Mouse (Mus musculus) heart, adult 2 months (tissue): ENCODE results near the gene Fam78b. TPM values are rescaled to one million over a fixed set of nuclear protein-coding genes. Genes with fewer than 3 reads are reported as not detected.

Experiments used
- DNase-seq, 2 experiments: peaks; one replicate each; pipeline ENCODE4 v3.0.0; 2021
- H3K27ac ChIP-seq: fragments of 200-600 bp; 2 replicates; pipeline ENCODE4 v1.8.1; 2022
- H3K27me3 ChIP-seq: fragments of 200-500 bp; 2 replicates; pipeline ENCODE4 v1.6.1; 2012; ENCODE audit warnings: mild to moderate bottlenecking, low read length, inconsistent platforms, mixed read lengths; ENCODE audit not compliant: control insufficient read depth, insufficient read depth
- H3K36me3 ChIP-seq: fragments of 200-500 bp; 2 replicates; pipeline ENCODE4 v1.6.1; 2012; ENCODE audit warnings: low read length, inconsistent platforms; ENCODE audit not compliant: control insufficient read depth, insufficient read depth
- H3K4me1 ChIP-seq: fragments of 200-500 bp; 2 replicates; pipeline ENCODE4 v1.6.1; 2011; ENCODE audit warnings: low read length; ENCODE audit not compliant: control insufficient read depth, insufficient read depth
- H3K4me3 ChIP-seq: fragments of 200-600 bp; 2 replicates; pipeline ENCODE4 v1.8.1; 2022
- H3K79me2 ChIP-seq: fragments of 200-500 bp; replicated peaks from 2 replicates; pipeline ENCODE4 v1.6.1; 2012; ENCODE audit warnings: mild to moderate bottlenecking, inconsistent platforms, low read length, moderate library complexity, mixed read lengths; ENCODE audit not compliant: control insufficient read depth, insufficient read depth
- H3K9ac ChIP-seq: fragments of 200-500 bp; 2 replicates; pipeline ENCODE4 v1.6.1; 2012; ENCODE audit warnings: low read depth, mild to moderate bottlenecking, control low read depth, inconsistent platforms, low read length, mixed read lengths
- CTCF ChIP-seq: fragments of 200-600 bp; IDR thresholded peaks from 2 replicates; pipeline ENCODE4 v1.8.1; 2022; ENCODE audit warnings: antibody characterized with exemption, mild to moderate bottlenecking, moderate library complexity
- EP300 ChIP-seq: fragments of 200-500 bp; IDR thresholded peaks from 2 replicates; pipeline ENCODE4 v1.6.1; 2011; ENCODE audit warnings: low read depth, low read length, control low read depth; ENCODE audit not compliant: insufficient read depth
- POLR2A ChIP-seq: fragments of 200-500 bp; IDR thresholded peaks from 2 replicates; pipeline ENCODE4 v1.6.1; 2011; ENCODE audit warnings: mild to moderate bottlenecking, low read depth, low read length, control low read depth; ENCODE audit not compliant: insufficient read depth
- WGBS: fragments of 180-500 bp; shearing (Covaris S2); methylation state at CpG from one replicate; pipeline ENCODE4 v1.1.7; 2018; 5-methylcytosine and 5-hydroxymethylcytosine counted together
- intact Hi-C: fragments of 180-260 bp; cut with DNase I; formaldehyde crosslinking; loops from one replicate; pipeline ENCODE4 v1.15.1; 2025
- polyA plus RNA-seq: library from polyadenylated mRNA; depleted of rRNA; stranded (reverse); fragments of >200 nt; gene quantifications from 2 replicates; pipeline ENCODE4 v1.2.3, GENCODE M21; 2012
- total RNA-seq, 2 experiments: library from RNA; stranded (reverse); gene quantifications; 2 replicates each; pipeline ENCODE4 v1.2.3; 2021

Gene Fam78b
- total and polyA plus RNA-seq, 3 experiments, result 2.5 to 3.7 (median 2.7) TPM

GRCm38 (mm10) chr1:167007341-167007740 lies 6.1 kb downstream of the Fam78b start:
- Histone ChIP-seq H3K4me3 (no peak overlapping the region), H3K27me3 (no peaks in the 10 kb centered on the region), H3K4me1 (peaks cover 6% of the 10 kb centered on the region), H3K9ac (no peak overlapping the region), H3K79me2 (0 out of 2 replicates have a peak, but pooled peaks cover 2% of the 10 kb centered on the region), H3K36me3 (no peaks in the 10 kb centered on the region), H3K27ac (no peak overlapping the region)
- 71% methylated on average over 6 of the region's 6 CpGs for WGBS
- no peak for DNase-seq
- intact Hi-C loops, result loop anchor here (10.0 kb wide), 2 partner anchors 203 to 207 kb away; no protein-coding TSS in a partner anchor
- TF ChIP-seq POLR2A (no peak), EP300 (no peak), CTCF (no peak)

GRCm38 (mm10) chr1:167010190-167010589 lies 9.0 kb downstream of the Fam78b start:
- DNase-seq, result peak in 1 of 2 experiments; percentile 6
- Histone ChIP-seq H3K79me2 (0 out of 2 replicates have a peak, but pooled peaks cover 2% of the 10 kb centered on the region), H3K36me3 (no peaks in the 10 kb centered on the region), H3K27me3 (no peaks in the 10 kb centered on the region), H3K9ac (no peak overlapping the region), H3K27ac (no peak overlapping the region), H3K4me3 (no peak overlapping the region), H3K4me1 (peaks cover 6% of the 10 kb centered on the region)
- intact Hi-C loops, result no loop called here
- TF ChIP-seq POLR2A (no peak), CTCF (no peak), EP300 (no peak)
- 82% methylated on average over 9 of the region's 9 CpGs for WGBS

- no peaks in the 10 kb centered on the region for H3K27me3 ChIP-seq
- DNase-seq, result peak in 1 of 2 experiments; percentile 26
- WGBS, result 32% methylated on average over 6 of the region's 6 CpGs
- H3K79me2 ChIP-seq, result 0 out of 2 replicates have a peak, but pooled peaks cover 2% of the 10 kb centered on the region
- H3K4me3 ChIP-seq, result no peak overlapping the region
- intact Hi-C loops, result no loop called here
- H3K27ac ChIP-seq, result no peak overlapping the region
- no peaks in the 10 kb centered on the region for H3K36me3 ChIP-seq
- no peak overlapping the region for H3K9ac ChIP-seq
- TF ChIP-seq CTCF, result no peak
- TF ChIP-seq EP300, result no peak
- no peak for TF ChIP-seq POLR2A
- H3K4me1 ChIP-seq, result peaks cover 5% of the 10 kb centered on the region
Observed at GRCm38 (mm10) chr1:167011301-167011700, 10.1 kb downstream of the Fam78b start.

- no peak for DNase-seq
- Histone ChIP-seq H3K27me3 (no peaks in the 10 kb centered on the region), H3K9ac (no peak overlapping the region), H3K27ac (no peak overlapping the region), H3K79me2 (0 out of 2 replicates have a peak, but pooled peaks cover 2% of the 10 kb centered on the region), H3K36me3 (no peaks in the 10 kb centered on the region), H3K4me3 (no peak overlapping the region), H3K4me1 (peaks cover 5% of the 10 kb centered on the region)
- whole genome bisulfite sequencing, result 88% methylated on average over 8 of the region's 8 CpGs
- TF ChIP-seq EP300 (no peak), POLR2A (no peak), CTCF (no peak)
- intact Hi-C loops, result no loop called here
Observed at GRCm38 (mm10) chr1:167012616-167013015, 11.4 kb downstream of the Fam78b start.

- no peak for TF ChIP-seq POLR2A
- no peak for TF ChIP-seq CTCF
- no peak for TF ChIP-seq EP300
- DNase-seq, result no peak
- intact Hi-C loops, result no loop called here
- no peak overlapping the region for H3K4me3 ChIP-seq
- WGBS, result 33% methylated on average over 7 of the region's 7 CpGs
- H3K9ac ChIP-seq, result no peak overlapping the region
- H3K79me2 ChIP-seq, result 0 out of 2 replicates have a peak, but pooled peaks cover 2% of the 10 kb centered on the region
- H3K4me1 ChIP-seq, result peaks cover 4% of the 10 kb centered on the region
- no peak overlapping the region for H3K27ac ChIP-seq
- no peaks in the 10 kb centered on the region for H3K36me3 ChIP-seq
- H3K27me3 ChIP-seq, result no peaks in the 10 kb centered on the region
Observed at GRCm38 (mm10) chr1:167013234-167013864, 12.1 kb downstream of the Fam78b start.

- H3K79me2 ChIP-seq, result no peaks in the 10 kb centered on the region
- intact Hi-C loops, result no loop called here
- 38% methylated on average over 3 of the region's 3 CpGs for WGBS
- peaks cover 3% of the 10 kb centered on the region; the same call in 1 of the 2 replicates for H3K4me1 ChIP-seq
- H3K9ac ChIP-seq, result no peak overlapping the region
- no peaks in the 10 kb centered on the region for H3K27me3 ChIP-seq
- DNase-seq, result no peak
- H3K36me3 ChIP-seq, result no peaks in the 10 kb centered on the region
- H3K27ac ChIP-seq, result no peak overlapping the region
- H3K4me3 ChIP-seq, result no peak overlapping the region
- no peak for TF ChIP-seq CTCF
- no peak for TF ChIP-seq POLR2A
- no peak for TF ChIP-seq EP300
Observed at GRCm38 (mm10) chr1:167016269-167016668, 15.1 kb downstream of the Fam78b start.
